Mouse (Mus musculus) midbrain, postnatal 0 days (tissue): ENCODE measurements around the gene A830031A19Rik. TPM values are rescaled to one million over a fixed set of nuclear protein-coding genes. Genes with fewer than 3 reads are reported as not detected.

Source experiments
- ATAC-seq: fragments of 200-750 bp; cut with Nextera tagmentation; 2 replicates; pipeline ENCODE4 v1.8.0; 2017; ENCODE audit warnings: moderate number of reproducible peaks, mild to moderate bottlenecking, moderate TSS enrichment, moderate library complexity; ENCODE audit not compliant: low FRiP score
- DNase-seq: peaks from one replicate; pipeline ENCODE4 v3.0.0-alpha.2; 2015; ENCODE audit warnings: low spot score
- H3K27ac ChIP-seq: fragments of 300-500 bp; sonication (generic); 2 replicates; pipeline ENCODE4 v1.5.1; 2014; ENCODE audit warnings: low read depth, mild to moderate bottlenecking, low read length, mixed read lengths
- H3K27me3 ChIP-seq: fragments of 300-500 bp; sonication (generic); 2 replicates; pipeline ENCODE4 v1.6.1; 2014; ENCODE audit warnings: low read length, control low read depth, mixed read lengths; ENCODE audit not compliant: insufficient read depth
- H3K36me3 ChIP-seq: fragments of 300-500 bp; sonication (generic); 2 replicates; pipeline ENCODE4 v1.6.1; 2014; ENCODE audit warnings: low read length, control low read depth, mixed read lengths; ENCODE audit not compliant: insufficient read depth
- H3K4me1 ChIP-seq: fragments of 300-500 bp; sonication (generic); 2 replicates; pipeline ENCODE4 v1.6.1; 2014; ENCODE audit warnings: mild to moderate bottlenecking, control low read depth, antibody characterized with exemption, low read length, mixed read lengths; ENCODE audit not compliant: insufficient read depth
- H3K4me2 ChIP-seq: fragments of 300-500 bp; sonication (generic); 2 replicates; pipeline ENCODE4 v1.6.1; 2014; ENCODE audit warnings: low read depth, mild to moderate bottlenecking, low read length, mixed read lengths; ENCODE audit not compliant: poor library complexity, severe bottlenecking
- H3K4me3 ChIP-seq: fragments of 300-500 bp; sonication (generic); 2 replicates; pipeline ENCODE4 v1.5.1; 2014; ENCODE audit warnings: low read depth, mild to moderate bottlenecking, low read length, moderate library complexity
- H3K9ac ChIP-seq: fragments of 300-500 bp; sonication (generic); replicated peaks from 2 replicates; pipeline ENCODE4 v1.6.1; 2014; ENCODE audit warnings: mild to moderate bottlenecking, low read length, moderate library complexity, mixed read lengths; ENCODE audit not compliant: poor library complexity, severe bottlenecking
- H3K9me3 ChIP-seq: fragments of 300-500 bp; sonication (generic); 2 replicates; pipeline ENCODE4 v1.6.1; 2016; ENCODE audit warnings: low read length, control low read depth
- CTCF ChIP-seq: IDR thresholded peaks from 2 replicates; pipeline ENCODE4 v1.5.1; 2016; ENCODE audit warnings: antibody characterized with exemption, mild to moderate bottlenecking
- WGBS: fragments of 180-500 bp; shearing (Covaris S2); extraction: QIAGEN DNeasy Blood & Tissue Kit; methylation state at CpG from one replicate; pipeline ENCODE4 v1.1.7; 2014; 5-methylcytosine and 5-hydroxymethylcytosine counted together
- polyA plus RNA-seq: library from polyadenylated mRNA; unstranded; fragments of >200 nt; fragmentation: Nextera tagmentation; extraction: Ambion mirVana; gene quantifications from 2 replicates; pipeline ENCODE4 v1.2.1, GENCODE M21; 2015
- total RNA-seq: library from RNA; depleted of rRNA; stranded (reverse); fragments of >200 nt; gene quantifications from 2 replicates; pipeline ENCODE4 v1.2.3, GENCODE M21; 2014

Gene A830031A19Rik
- total and polyA plus RNA-seq, 2 experiments from 2014 or later = not detected

DNA sequence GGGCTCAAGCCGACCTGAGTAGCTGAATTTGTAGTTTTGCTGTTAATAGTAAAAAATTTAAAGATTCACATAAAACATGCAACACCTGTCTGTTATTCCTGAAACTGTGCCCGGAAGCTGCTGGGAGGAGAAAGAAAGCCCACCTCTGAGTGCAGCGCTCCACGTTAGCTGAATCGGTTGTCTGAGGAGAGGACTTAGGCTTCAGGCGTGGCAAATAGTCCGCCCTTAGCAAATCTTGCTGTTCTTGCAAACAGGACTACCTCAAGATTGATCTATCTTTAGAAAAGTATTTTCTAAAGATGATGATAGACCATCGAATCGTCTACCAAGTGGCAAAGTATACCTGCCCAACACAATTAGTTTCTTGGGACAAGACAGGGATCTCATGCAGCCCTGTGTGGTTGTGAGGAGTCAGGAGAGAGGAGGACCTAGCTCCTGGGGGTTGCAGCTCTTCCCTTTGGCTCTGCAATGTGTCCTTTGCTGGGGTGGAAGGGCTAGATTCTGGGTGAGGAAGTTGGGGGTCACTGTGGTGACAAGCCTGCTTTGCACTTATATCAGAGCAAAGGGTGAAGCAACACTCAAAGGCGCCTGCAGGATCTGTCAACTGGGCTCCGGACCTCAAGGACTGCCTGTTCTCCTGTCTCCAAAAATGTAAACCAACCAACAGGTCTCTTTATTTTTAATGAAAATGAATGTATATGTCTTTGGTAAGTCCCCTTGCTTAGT, 24.7 kb downstream of the A830031A19Rik start:
- Histone ChIP-seq H3K9ac (no peak overlapping the region), H3K4me1 (no peaks in the 10 kb centered on the region), H3K36me3 (no peaks in the 10 kb centered on the region), H3K27me3 (no peaks in the 10 kb centered on the region), H3K4me3 (no peak overlapping the region), H3K9me3 (no peaks in the 10 kb centered on the region), H3K27ac (no peak overlapping the region), H3K4me2 (no peak overlapping the region)
- no peak for TF ChIP-seq CTCF
- WGBS = 74% methylated on average over 11 of the region's 11 CpGs
- ATAC-seq (no peak), DNase-seq (no peak)

DNA sequence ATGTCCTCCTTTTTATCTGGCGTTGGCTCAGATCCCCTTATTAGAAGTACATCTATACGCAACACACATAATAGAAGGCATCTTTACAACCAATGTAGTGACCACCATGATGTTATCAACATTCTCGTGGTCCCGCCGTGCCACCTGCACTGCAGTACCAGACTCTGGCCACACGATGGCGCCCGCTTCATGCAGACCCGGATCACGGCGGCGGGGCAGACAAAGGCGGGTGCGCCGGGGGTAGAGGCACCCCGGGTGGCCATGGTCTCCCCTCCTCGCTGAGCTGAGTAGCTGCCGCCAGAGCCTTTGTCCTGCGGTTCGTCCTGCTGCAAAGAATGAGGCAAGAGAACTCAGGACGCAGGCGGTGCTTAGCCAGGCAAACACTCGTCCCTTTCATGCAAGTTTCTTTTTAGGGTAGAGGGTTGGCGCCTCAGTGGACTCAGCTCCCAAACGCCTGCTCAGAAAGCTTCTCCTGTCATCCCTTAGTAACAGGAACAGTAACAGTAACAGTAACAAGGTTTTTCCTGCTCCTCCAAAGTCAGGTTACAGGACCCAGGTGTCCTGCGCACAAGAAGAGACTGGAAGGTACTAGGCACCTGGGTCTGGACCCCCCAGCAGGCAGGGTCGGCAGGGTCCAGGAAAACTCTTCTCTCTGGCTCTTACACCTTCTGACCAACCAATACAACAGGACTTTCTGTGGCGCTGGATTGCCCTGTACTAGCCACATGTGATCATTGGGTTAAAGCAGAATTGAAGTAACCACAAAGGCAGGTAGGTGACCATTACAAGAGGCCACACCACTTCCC, 25.4 kb downstream of the A830031A19Rik start:
- ATAC-seq (peak; percentile 83), DNase-seq (peak; percentile 65)
- peak overlapping the region; percentile 68 for H3K4me2 ChIP-seq
- WGBS = 4% methylated on average over 28 of the region's 28 CpGs
- H3K4me1 ChIP-seq = no peaks in the 10 kb centered on the region
- H3K9ac ChIP-seq = peak overlapping the region; percentile 51
- peak; percentile 100 for TF ChIP-seq CTCF
- H3K9me3 ChIP-seq = no peaks in the 10 kb centered on the region
- no peaks in the 10 kb centered on the region for H3K27me3 ChIP-seq
- peak overlapping the region; percentile 50 for H3K4me3 ChIP-seq
- no peaks in the 10 kb centered on the region for H3K36me3 ChIP-seq
- no peak overlapping the region for H3K27ac ChIP-seq

DNA sequence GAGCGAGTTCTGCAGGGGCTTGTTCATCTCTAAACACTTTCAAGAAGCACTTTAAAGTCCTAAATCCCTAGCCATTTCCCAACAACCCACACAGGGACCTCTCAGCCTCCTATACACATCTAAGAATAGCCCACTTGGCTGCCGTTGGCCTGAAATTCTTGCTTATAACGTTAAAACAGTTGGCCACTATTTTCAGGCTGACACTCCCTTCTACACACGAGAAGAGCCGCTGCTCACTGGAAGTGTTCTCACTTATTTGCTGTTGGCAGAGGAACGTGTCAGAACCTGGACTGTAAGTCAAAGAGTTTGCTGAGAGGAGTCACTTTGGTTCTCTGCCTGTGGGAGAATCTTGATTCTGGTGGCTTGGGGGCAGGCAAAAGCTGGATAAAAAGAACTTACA, 30.8 kb downstream of the A830031A19Rik start:
- H3K9ac ChIP-seq = no peak overlapping the region
- H3K27me3 ChIP-seq = no peaks in the 10 kb centered on the region
- no peaks in the 10 kb centered on the region for H3K4me1 ChIP-seq
- no peaks in the 10 kb centered on the region for H3K9me3 ChIP-seq
- no peaks in the 10 kb centered on the region for H3K36me3 ChIP-seq
- no peak for ATAC-seq
- no peak overlapping the region for H3K27ac ChIP-seq
- no peak for TF ChIP-seq CTCF
- H3K4me3 ChIP-seq = no peak overlapping the region
- no peak for DNase-seq
- 78% methylated on average over 6 of the region's 6 CpGs for WGBS
- no peak overlapping the region for H3K4me2 ChIP-seq

DNA sequence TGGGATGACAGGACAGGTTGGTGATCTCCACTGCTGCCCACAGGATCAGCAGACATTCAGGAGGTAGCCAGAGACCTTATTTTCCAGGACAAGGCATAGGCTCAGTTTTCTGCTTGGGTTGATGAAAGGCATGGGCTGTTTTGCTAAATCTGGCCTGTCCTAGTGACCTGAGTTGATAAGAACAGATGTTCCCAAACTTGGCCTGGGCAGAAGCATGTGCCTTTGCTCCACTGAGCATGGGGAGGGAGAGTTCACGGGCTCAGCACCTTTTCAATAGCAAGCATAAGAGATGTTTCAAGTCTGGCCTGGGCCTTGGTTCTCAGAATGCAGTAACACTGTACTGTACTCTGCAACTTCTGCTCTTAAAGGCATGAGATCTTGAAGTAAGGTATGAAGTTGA, 54.1 kb downstream of the A830031A19Rik start:
- Histone ChIP-seq H3K27ac (no peak overlapping the region), H3K27me3 (no peaks in the 10 kb centered on the region; the same call in 1 of the 2 replicates), H3K36me3 (no peaks in the 10 kb centered on the region), H3K4me1 (no peaks in the 10 kb centered on the region), H3K4me3 (no peak overlapping the region), H3K9me3 (no peaks in the 10 kb centered on the region), H3K4me2 (no peak overlapping the region), H3K9ac (no peak overlapping the region)
- ATAC-seq = no peak
- 68% methylated on average over 1 of the region's 1 CpGs for WGBS
- no peak for TF ChIP-seq CTCF
- no peak for DNase-seq

DNA sequence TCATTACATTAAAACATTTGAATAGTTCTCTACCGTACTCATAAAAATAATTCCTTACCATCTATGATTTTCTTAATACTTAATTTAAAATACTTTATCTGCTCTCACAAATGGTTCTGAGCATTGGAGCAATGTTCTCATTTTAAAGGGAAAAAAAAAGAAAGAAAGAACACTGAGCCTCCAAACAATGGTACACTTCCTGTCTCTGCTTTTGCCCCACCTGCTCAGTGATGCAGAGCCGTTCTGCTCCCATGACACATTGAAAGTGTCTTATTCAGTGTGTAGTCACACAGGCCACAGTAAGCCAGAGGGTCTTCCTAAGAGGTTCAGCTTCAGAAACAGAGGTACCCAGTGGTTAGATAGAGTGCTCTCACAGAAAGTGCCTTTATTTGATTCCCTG, 56.1 kb downstream of the A830031A19Rik start:
- H3K9me3 ChIP-seq = no peaks in the 10 kb centered on the region
- no peaks in the 10 kb centered on the region for H3K36me3 ChIP-seq
- no peak overlapping the region for H3K27ac ChIP-seq
- no peaks in the 10 kb centered on the region; the same call in 1 of the 2 replicates for H3K27me3 ChIP-seq
- no peak for TF ChIP-seq CTCF
- H3K9ac ChIP-seq = no peak overlapping the region
- DNase-seq = no peak
- ATAC-seq = no peak
- no peak overlapping the region for H3K4me2 ChIP-seq
- 64% methylated on average over 2 of the region's 2 CpGs for WGBS
- H3K4me3 ChIP-seq = no peak overlapping the region
- H3K4me1 ChIP-seq = peaks cover 3% of the 10 kb centered on the region; the same call in 1 of the 2 replicates
